Mouse (Mus musculus) lung, postnatal 0 days (tissue): Measurements from ENCODE around the gene Nkain2.

ENCODE experiments used
- CTCF ChIP-seq: IDR thresholded peaks from 2 replicates; pipeline ENCODE4 v1.5.1; 2016; ENCODE audit warnings: antibody characterized with exemption, mild to moderate bottlenecking
- EP300 ChIP-seq: IDR thresholded peaks from 2 replicates; pipeline ENCODE4 v1.6.1; 2016; ENCODE audit warnings: antibody characterized with exemption, mild to moderate bottlenecking, control low read depth

DNA sequence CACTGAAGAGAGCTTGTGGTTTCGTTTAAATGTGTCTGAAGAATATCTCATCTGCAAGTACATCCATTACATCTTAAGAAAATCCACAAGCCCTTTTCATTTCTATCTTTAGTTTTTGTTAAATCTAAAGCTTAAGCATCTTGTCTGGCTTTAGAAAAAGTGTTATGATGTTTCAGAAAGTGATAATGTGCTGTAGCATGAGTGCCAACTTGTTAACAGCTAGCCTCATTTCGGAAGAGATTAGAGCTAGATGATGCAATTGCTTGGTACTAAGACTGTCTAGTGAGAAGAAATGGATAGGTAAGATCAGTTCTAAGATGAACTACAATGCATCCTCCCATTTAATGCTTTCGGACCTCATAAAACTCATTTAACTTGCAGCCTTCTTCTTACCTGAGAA is 707.3 kb downstream of the Nkain2 start:
- TF ChIP-seq CTCF = no peak
- no peak for TF ChIP-seq EP300
